Mouse (Mus musculus) embryonic facial prominence, embryonic 11.5 days (tissue): Measurements from ENCODE around the gene Skida1. TPM values are rescaled to one million over a fixed set of nuclear protein-coding genes. Genes with fewer than 3 reads are reported as not detected.
"Not testable (repeated sequence)": the region's sequence is repeated elsewhere in the genome, so short reads cannot be mapped to it uniquely, and the experiment has no call there.

Experiments used
- ATAC-seq: fragments of 200-750 bp; cut with Nextera tagmentation; replicated peaks from 2 replicates; pipeline ENCODE4 v1.8.0; 2017; ENCODE audit warnings: low read depth; ENCODE audit not compliant: insufficient number of reproducible peaks, low FRiP score, low TSS enrichment
- DNase-seq: peaks from one replicate; pipeline ENCODE4 v3.0.0-alpha.2; 2015; ENCODE audit warnings: low spot score
- H3K27ac ChIP-seq: fragments of 300-500 bp; sonication (generic); replicated peaks from 2 replicates; pipeline ENCODE4 v1.5.1; 2014; ENCODE audit warnings: mild to moderate bottlenecking, low read depth, low read length, control low read depth
- H3K27me3 ChIP-seq: fragments of 300-500 bp; sonication (generic); 2 replicates; pipeline ENCODE4 v1.6.1; 2014; ENCODE audit warnings: mild to moderate bottlenecking, low read length, moderate library complexity, mixed read lengths; ENCODE audit not compliant: control insufficient read depth, insufficient read depth
- H3K36me3 ChIP-seq: fragments of 300-500 bp; sonication (generic); replicated peaks from 2 replicates; pipeline ENCODE4 v1.6.1; 2014; ENCODE audit warnings: low read depth, mild to moderate bottlenecking, low read length, moderate library complexity, mixed read lengths; ENCODE audit not compliant: control insufficient read depth, insufficient read depth
- H3K4me1 ChIP-seq: fragments of 300-500 bp; sonication (generic); 2 replicates; pipeline ENCODE4 v1.6.1; 2014; ENCODE audit warnings: low read length, mixed read lengths; ENCODE audit not compliant: control insufficient read depth, insufficient read depth
- H3K4me2 ChIP-seq: fragments of 300-500 bp; sonication (generic); 2 replicates; pipeline ENCODE4 v1.6.1; 2014; ENCODE audit warnings: low read depth, mild to moderate bottlenecking, control low read depth, low read length, moderate library complexity
- H3K4me3 ChIP-seq: fragments of 300-500 bp; sonication (generic); 2 replicates; pipeline ENCODE4 v1.5.1; 2014; ENCODE audit warnings: low read depth, low read length, control low read depth
- H3K9ac ChIP-seq: fragments of 300-500 bp; sonication (generic); replicated peaks from 2 replicates; pipeline ENCODE4 v1.6.1; 2014; ENCODE audit warnings: mild to moderate bottlenecking, control low read depth, low read length
- H3K9me3 ChIP-seq: fragments of 300-500 bp; sonication (generic); replicated peaks from 2 replicates; pipeline ENCODE4 v1.6.1; 2016; ENCODE audit warnings: mild to moderate bottlenecking, low read length, inconsistent platforms, mixed read lengths; ENCODE audit not compliant: control insufficient read depth
- WGBS: fragments of 180-500 bp; shearing (Covaris S2); extraction: QIAGEN DNeasy Blood & Tissue Kit; methylation state at CpG from one replicate; pipeline ENCODE4 v1.1.7; 2014; 5-methylcytosine and 5-hydroxymethylcytosine counted together
- polyA plus RNA-seq: library from polyadenylated mRNA; unstranded; fragments of >200 nt; fragmentation: Nextera tagmentation; extraction: Ambion mirVana; gene quantifications from 2 replicates; pipeline ENCODE4 v1.2.1, GENCODE M21; 2014

The Skida1 gene
- 15.5 and 16.9 TPM in 2 replicates for polyA plus RNA-seq

DNA sequence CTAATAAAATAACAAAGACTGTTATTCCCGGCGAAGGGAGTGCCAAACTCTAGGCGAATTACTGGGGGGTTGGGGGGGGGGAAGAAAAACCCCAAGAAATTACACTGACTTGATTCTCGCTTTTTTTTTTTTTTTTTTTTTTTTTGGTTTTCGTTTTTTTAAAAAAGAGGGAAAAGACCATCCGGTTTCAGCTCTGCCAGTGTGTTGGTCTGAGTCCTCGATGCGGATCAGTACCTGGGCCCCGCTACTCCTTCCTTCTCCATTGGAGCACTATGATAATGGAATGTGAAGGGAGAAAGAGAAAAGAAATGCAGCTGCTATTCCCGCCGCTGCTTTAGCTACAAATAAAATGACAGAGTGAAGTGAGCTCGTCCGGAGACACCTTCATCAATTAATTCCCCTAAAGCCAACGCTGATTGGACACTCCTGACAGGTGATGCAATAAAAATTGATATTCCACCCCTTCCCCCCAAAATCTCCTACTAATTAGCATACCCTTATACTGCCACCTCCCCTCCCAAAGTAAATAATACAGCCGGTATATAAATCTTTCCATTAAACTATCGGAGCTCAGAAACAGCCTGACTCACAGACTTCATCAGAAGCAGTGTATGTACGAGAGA lies at the start of gene Skida1:
TSS of gene Skida1 (minus strand) at position 599 of the 623 bp plus-strand sequence.
- Histone ChIP-seq H3K27ac (peak within 1 kb of the TSS; percentile 100), H3K27me3 (no peaks in the 10 kb centered on the region), H3K9me3 (no peaks in the 10 kb centered on the region), H3K36me3 (no peaks in the 10 kb centered on the region; the same call in 1 of the 2 replicates), H3K4me2 (peak within 1 kb of the TSS; percentile 84), H3K4me3 (peak within 1 kb of the TSS; percentile 99), H3K9ac (peak within 1 kb of the TSS; percentile 100), H3K4me1 (peaks cover 5% of the 10 kb centered on the region)
- DNase-seq (peak; percentile 79), ATAC-seq (no peak)
- under 1% methylated on average over 17 of the region's 17 CpGs for WGBS

DNA sequence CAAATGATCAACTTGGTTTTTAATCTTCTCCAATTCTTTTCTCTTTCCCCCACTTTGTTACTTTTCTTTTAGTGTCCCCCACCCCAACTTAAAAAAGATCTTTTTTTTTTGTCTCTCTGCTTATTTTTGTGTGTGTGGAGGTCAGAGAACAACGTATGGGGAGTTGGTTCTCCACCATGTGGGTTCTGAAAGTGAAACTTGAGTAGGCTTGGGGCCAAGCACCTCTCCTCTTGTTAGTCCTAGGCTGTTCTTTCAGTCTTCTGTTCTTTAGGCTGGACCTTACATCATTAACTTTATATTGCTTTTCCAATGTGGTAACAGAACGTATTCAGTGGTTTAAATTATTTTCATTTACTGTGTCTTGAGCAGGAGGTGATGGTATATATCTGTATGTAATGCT lies 47.0 kb upstream of the Skida1 start:
- H3K27me3 ChIP-seq: no peaks in the 10 kb centered on the region
- no peak for DNase-seq
- H3K36me3 ChIP-seq: no peaks in the 10 kb centered on the region
- no peak for ATAC-seq
- H3K4me3 ChIP-seq: no peak overlapping the region
- no peak overlapping the region for H3K9ac ChIP-seq
- WGBS: 54% methylated on average over 2 of the region's 2 CpGs
- H3K4me1 ChIP-seq: no peaks in the 10 kb centered on the region
- no peaks in the 10 kb centered on the region for H3K9me3 ChIP-seq
- H3K27ac ChIP-seq: no peak overlapping the region
- H3K4me2 ChIP-seq: no peak overlapping the region

DNA sequence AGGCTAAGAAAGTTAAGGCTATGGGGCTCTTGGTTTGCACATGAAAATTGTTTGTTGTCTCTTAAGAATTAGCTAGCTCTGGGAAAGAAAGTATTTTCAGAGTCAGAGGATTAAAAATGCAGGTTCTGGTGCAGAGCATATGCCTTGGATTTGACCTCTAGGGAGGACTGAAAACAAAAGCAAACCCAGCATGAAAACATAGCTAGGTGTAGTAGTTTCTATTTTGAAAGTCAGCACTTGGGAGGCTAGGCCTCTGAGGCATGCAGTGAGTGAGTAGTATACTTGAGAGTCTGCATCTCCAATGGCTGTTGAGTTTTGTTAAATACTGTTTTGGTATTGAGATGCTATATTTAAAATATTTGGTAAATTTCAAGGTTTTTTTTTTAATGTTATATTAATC lies 45.5 kb upstream of the Skida1 start:
- Histone ChIP-seq H3K36me3 (no peaks in the 10 kb centered on the region), H3K4me3 (no peak overlapping the region), H3K4me2 (no peak overlapping the region), H3K9ac (no peak overlapping the region), H3K27me3 (no peaks in the 10 kb centered on the region), H3K9me3 (no peaks in the 10 kb centered on the region), H3K4me1 (no peaks in the 10 kb centered on the region), H3K27ac (no peak overlapping the region)
- DNase-seq (no peak), ATAC-seq (no peak)

DNA sequence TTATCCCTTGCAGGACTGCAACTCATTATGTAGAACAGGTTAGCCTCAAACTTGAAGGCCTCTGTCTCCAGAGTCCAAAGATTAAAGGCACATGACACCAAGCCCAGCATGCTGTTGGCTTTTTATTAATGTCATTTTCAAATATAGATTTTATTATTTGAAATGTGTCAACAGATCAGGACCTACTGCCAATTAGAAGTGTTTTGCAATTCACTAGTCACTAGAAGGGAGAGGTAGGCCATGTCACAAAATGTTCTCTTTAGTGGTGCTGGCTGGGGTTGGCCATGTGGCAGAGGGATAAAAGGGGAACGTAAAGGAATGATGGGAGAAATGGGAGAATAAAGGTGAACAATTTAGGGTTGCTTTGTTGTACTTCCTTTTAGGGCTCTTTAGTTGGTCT lies 45.0 kb upstream of the Skida1 start:
- 95% methylated on average over 1 of the region's 1 CpGs for WGBS
- no peaks in the 10 kb centered on the region for H3K27me3 ChIP-seq
- no peak overlapping the region for H3K4me2 ChIP-seq
- ATAC-seq (no peak), DNase-seq (no peak)
- H3K4me1 ChIP-seq: no peaks in the 10 kb centered on the region
- H3K36me3 ChIP-seq: no peaks in the 10 kb centered on the region
- H3K9me3 ChIP-seq: no peaks in the 10 kb centered on the region
- no peak overlapping the region for H3K4me3 ChIP-seq
- no peak overlapping the region for H3K27ac ChIP-seq
- no peak overlapping the region for H3K9ac ChIP-seq

DNA sequence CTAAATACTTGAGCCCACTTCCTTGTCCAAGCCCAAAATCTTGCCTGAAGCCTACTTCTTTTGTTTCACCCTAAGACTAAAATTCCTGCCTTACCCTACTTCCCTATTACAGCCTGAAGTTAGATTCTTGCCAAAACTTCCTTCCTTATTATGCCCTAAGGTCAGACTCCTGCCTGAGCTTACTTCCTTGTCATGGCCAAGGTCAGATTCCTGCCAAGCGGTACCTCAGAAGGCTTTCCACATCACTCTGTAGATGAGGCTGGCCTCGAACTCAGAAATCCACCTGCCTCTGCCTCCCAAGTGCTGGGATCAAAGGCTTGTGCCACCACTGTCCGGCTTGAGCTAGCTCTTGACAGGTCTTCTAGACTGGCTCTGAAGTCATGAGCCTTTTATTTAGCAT lies 38.8 kb upstream of the Skida1 start:
- not testable (repeated sequence) for H3K4me3 ChIP-seq, H3K9ac ChIP-seq, H3K27me3 ChIP-seq, H3K27ac ChIP-seq, H3K4me1 ChIP-seq, DNase-seq, H3K9me3 ChIP-seq, ATAC-seq, H3K36me3 ChIP-seq, H3K4me2 ChIP-seq
- WGBS: 94% methylated on average over 3 of the region's 3 CpGs

DNA sequence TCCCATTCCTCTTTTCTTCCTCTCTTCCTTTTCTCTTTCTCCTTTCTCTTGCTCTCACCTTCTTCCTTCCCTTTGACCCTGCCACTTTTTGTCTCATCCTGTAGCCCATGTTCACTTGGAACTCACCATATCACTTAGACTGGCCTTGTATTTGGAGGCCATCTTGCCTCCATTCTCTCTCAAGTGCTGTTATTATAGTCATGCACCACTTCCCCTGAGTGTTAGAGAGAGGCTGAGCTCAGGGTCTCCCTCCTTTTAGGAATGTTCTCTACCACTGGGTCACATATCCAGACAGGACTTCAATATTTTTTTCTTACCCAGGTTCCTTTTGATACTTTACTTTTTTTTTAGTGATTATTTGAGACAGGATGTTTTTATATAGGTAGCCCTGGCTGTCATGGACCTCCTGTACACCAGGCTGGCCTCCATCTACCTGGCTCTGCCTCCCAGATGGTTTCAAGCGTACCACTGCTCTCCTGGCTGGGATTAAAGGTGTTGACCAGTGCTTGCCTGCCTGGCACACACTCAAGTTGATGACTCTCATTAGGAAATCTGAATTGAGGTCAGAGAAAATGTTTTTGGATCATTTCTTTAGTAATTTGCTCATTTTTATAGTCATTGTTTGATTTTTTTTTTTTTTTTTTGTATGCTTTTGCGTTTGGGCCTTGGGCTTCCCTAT lies 31.5 kb upstream of the Skida1 start:
- H3K36me3 ChIP-seq: peaks cover 5% of the 10 kb centered on the region
- H3K27ac ChIP-seq: no peak overlapping the region
- ATAC-seq: no peak
- DNase-seq: no peak
- H3K9me3 ChIP-seq: no peaks in the 10 kb centered on the region
- no peak overlapping the region for H3K4me2 ChIP-seq
- H3K9ac ChIP-seq: no peak overlapping the region
- WGBS: 84% methylated on average over 2 of the region's 2 CpGs
- H3K4me3 ChIP-seq: no peak overlapping the region
- no peaks in the 10 kb centered on the region for H3K27me3 ChIP-seq
- no peaks in the 10 kb centered on the region for H3K4me1 ChIP-seq

DNA sequence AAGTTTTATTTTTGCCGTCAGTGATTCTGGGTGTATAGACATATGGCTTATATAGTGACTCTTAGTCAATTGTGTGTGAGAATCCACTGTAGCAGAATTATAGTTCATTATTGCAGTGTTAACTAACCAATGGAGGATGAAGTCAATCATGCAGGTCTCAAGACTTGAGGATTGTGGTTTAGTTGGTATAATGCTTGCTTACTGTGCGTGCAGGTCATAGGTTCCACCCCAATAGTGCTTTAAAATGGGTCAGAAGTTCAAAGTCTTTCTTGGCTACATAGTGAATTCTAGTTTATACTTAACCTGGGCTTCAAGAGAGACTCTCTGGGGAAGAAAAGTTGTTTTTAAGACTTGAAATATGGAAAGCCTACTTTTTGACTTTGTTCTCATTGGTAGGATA lies 23.1 kb upstream of the Skida1 start:
- whole genome bisulfite sequencing: 91% methylated on average over 2 of the region's 2 CpGs
- H3K27ac ChIP-seq: no peak overlapping the region
- DNase-seq: no peak
- H3K4me2 ChIP-seq: no peak overlapping the region
- no peak overlapping the region for H3K9ac ChIP-seq
- peaks cover 4% of the 10 kb centered on the region for H3K36me3 ChIP-seq
- ATAC-seq: no peak
- H3K27me3 ChIP-seq: no peaks in the 10 kb centered on the region
- H3K4me1 ChIP-seq: no peaks in the 10 kb centered on the region
- no peaks in the 10 kb centered on the region for H3K9me3 ChIP-seq
- H3K4me3 ChIP-seq: no peak overlapping the region

DNA sequence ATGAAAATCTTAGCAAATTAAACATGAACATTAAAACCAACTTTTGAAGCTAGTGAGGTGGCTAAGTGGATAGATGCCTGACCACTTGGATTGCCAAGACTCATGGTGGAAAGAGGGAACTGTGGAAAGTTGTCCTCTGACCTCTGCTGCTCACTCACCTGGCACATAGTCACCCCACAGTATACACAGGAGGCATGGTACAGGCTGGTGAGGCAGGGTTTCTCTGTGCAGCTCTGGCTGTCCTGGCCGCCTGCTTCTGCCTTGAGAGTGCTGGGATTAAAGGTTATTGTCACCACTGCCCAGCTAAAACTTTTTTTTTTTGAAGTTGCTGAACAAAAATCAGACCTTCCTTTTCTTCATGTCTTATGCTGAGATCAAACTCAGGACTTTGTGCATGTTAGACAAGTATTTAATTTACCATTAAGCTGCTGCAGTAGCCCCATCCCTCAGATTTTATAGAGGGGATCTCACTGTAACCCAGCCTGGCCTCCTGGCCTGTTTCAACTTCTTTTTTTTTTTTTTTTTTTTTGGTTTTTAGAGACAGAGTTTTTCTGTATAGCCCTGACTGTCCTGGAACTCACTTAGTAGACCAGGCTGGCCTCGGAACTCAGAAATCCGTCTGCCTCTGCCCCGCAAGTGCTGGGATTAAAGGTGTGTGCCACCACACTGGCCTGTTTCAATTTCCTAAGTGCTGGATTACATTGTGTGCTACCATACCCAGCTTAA lies 19.4 kb upstream of the Skida1 start:
- H3K4me1 ChIP-seq: no peaks in the 10 kb centered on the region; the same call in 1 of the 2 replicates
- no peaks in the 10 kb centered on the region for H3K9me3 ChIP-seq
- DNase-seq (no peak), ATAC-seq (no peak)
- H3K4me2 ChIP-seq: no peak overlapping the region
- H3K27ac ChIP-seq: no peak overlapping the region
- 89% methylated on average over 4 of the region's 4 CpGs for WGBS
- peaks cover 4% of the 10 kb centered on the region for H3K36me3 ChIP-seq
- no peak overlapping the region for H3K9ac ChIP-seq
- no peak overlapping the region for H3K4me3 ChIP-seq
- no peaks in the 10 kb centered on the region for H3K27me3 ChIP-seq
